Mouse (Mus musculus) sigmoid colon, adult 10 weeks (tissue): ENCODE measurements around the gene Scrg1. TPM values are rescaled to one million over a fixed set of nuclear protein-coding genes. Genes with fewer than 3 reads are reported as not detected.

ENCODE experiments used
- polyA plus RNA-seq: library from polyadenylated mRNA; stranded (reverse); fragments of 350-450 nt; fragmentation: Illumina TruSeq; extraction: RNeasy Lipid Tissue Mini Kit (QIAGEN cat#74804); gene quantifications from one replicate; pipeline ENCODE4 v1.2.3, GENCODE M21; 2014; ENCODE audit warnings: low read depth, low replicate concordance

Gene Scrg1
- polyA plus RNA-seq: not detected

DNA sequence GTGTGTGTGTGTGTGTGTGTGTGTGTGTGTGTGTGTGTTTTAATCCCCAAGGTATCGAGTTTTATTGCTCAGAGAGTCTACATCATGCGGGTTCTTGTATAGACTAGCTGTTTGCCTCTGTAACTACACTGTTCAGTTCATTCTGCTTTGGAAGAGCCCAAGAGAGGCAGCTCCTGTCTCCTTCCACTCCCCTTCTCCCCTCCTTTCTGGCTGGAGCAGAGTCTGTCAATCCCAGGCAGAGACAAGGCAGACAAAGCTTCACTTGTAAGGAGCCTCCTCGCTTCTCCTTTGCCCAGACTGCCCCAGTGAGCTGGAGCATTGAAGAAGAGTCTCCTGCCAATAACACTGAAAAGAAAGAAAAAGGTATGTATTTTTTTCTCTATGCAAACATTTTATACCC, at the start of gene Scrg1:
Scrg1 (plus strand) TSS at position 159 of the 400 bp plus-strand sequence.

DNA sequence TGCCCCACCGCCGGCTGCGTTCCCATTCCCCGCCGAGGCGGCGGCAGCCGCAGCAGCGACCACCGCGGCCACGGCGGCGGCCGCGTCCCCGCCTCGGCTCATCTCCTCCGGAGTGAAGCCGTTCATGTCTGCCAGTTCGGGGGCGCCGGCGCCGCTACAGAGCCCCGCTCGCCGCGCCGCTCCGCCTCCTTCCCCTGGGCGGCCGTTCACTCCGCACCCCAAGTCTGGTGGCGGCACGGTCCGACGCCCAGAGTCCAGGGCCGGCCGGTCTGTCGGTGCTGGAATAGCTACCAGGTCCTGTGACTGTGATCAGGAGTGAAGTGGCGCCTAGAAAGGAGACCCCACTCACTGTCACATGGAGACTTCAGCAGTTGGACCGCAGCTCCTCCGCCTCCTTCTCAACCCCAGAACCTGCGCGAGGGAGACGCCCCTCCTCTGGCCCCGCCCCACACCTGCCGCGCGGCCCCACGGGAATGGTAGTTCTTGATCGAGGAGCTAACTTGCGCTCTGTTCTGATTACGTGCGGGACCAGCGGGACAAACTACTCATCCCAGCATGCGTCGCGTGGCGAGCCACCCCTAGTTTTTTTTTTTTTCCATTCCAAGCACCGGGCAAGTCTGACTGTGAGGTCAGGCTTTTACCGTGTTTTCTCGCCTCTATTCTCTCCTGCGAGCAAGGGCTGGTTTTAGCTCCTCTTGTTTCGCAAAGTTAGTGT, 31.9 kb downstream of the Scrg1 start, which contains the start of gene Sap30:
Sap30 (minus strand) TSS at position 420 of the 715 bp plus-strand sequence.

DNA sequence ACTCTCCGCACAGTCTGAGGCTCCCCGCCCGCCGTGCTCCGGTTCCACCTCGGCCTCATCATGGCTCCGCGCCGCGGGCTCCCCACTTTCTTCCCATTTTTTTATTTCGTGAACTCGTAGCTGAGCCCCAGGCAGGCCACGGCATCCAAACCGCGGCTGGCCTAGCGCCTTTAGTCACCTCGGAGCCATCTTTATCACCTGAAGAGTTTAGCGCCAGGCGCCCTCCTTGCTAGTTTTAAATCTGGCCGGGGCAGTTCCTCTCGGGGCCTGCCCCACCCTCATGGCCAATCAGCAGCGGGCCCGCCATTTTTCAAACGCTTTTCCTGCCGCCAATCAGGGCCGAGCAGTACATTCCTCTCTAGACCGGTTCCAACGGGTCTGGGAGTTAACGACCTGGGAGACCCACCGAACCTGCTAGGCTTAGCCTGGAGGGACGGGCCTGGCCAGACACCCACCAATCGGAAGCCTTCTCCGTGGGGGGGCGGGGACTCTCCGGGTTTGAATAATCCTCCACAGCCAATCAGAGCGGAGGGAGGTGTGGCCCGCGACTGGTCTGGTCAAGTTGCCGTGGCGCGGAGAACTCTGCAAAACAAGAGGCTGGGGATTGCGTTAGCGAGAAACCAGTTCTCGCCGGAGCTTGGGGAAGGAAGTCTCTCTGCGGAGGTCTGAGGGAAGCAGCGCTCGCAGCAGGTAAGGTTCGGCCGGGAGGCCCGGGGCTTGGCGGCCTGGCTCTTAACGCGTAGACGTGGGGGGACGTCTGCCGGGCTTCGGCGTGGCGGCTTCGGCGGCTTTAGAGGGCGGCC, 55.8 kb downstream of the Scrg1 start, which contains the start of gene Hmgb2:
Hmgb2 (plus strand) TSS at position 592 of the 803 bp plus-strand sequence.

Other genes starting within 250 kb of the Scrg1 start
- gene Hand2, start 134.9 kb upstream of the Scrg1 start, polyA plus RNA-seq: 5.6 TPM
- gene Sap30, start 31.9 kb downstream of the Scrg1 start, polyA plus RNA-seq: 18.2 TPM
- gene Hmgb2, start 56.0 kb downstream of the Scrg1 start, polyA plus RNA-seq: 87.3 TPM
- 410 TPM for gene Galnt7, start 197.1 kb downstream of the Scrg1 start, polyA plus RNA-seq